Comparison of ENCODE assay signal across 8 mouse cellular contexts in genomic region chr6:114901921-114902320, GRCm38 (mm10).
DNase-seq lines count a peak whose midpoint lies in the region; ATAC-seq lines count a peak whose summit lies in the region.

No protein-coding gene starts in this region.

- H3K27me3 ChIP-seq in heart, embryonic 15.5 days = no peaks in the 10 kb centered on the region
- H3K27me3 ChIP-seq in embryonic facial prominence, embryonic 15.5 days = no peaks in the 10 kb centered on the region
- H3K27me3 ChIP-seq in intestine, embryonic 14.5 days (replicated peaks; ENCODE audit: control insufficient read depth, insufficient read depth, low read length) = no peaks in the 10 kb centered on the region
- no peaks in the 10 kb centered on the region for H3K27me3 ChIP-seq in midbrain, embryonic 15.5 days (replicated peaks)

- peak overlapping the region; percentile 67 for H3K27ac ChIP-seq in heart, embryonic 15.5 days
- peak overlapping the region; percentile 73 for H3K27ac ChIP-seq in embryonic facial prominence, embryonic 15.5 days (replicated peaks)
- H3K27ac ChIP-seq in intestine, embryonic 14.5 days (ENCODE audit: low read depth) = peak overlapping the region; percentile 9; the same call in 1 of the 2 replicates
- peak overlapping the region; percentile 69 for H3K27ac ChIP-seq in midbrain, embryonic 15.5 days

- H3K36me3 ChIP-seq in heart, embryonic 15.5 days = no peaks in the 10 kb centered on the region
- peaks cover 3% of the 10 kb centered on the region; the same call in 1 of the 2 replicates for H3K36me3 ChIP-seq in embryonic facial prominence, embryonic 15.5 days
- H3K36me3 ChIP-seq in intestine, embryonic 14.5 days (ENCODE audit: control insufficient read depth, insufficient read depth, low read length) = peaks cover 7% of the 10 kb centered on the region
- no peaks in the 10 kb centered on the region for H3K36me3 ChIP-seq in midbrain, embryonic 15.5 days (replicated peaks)

- no peak overlapping the region; the same call in 1 of the 2 replicates for H3K4me3 ChIP-seq in heart, embryonic 15.5 days
- no peak overlapping the region for H3K4me3 ChIP-seq in embryonic facial prominence, embryonic 15.5 days (replicated peaks)
- no peak overlapping the region for H3K4me3 ChIP-seq in intestine, embryonic 14.5 days (ENCODE audit: low read depth, low read length)
- no peak overlapping the region for H3K4me3 ChIP-seq in midbrain, embryonic 15.5 days

- 0 out of 2 replicates have a peak overlapping the region, but pooled peaks have one; percentile 19 for H3K9ac ChIP-seq in heart, embryonic 15.5 days
- H3K9ac ChIP-seq in embryonic facial prominence, embryonic 15.5 days = no peak overlapping the region
- H3K9ac ChIP-seq in intestine, embryonic 14.5 days (ENCODE audit: low read length) = no peak overlapping the region
- no peak overlapping the region for H3K9ac ChIP-seq in midbrain, embryonic 15.5 days

- H3K9me3 ChIP-seq in heart, embryonic 15.5 days (replicated peaks) = no peaks in the 10 kb centered on the region
- H3K9me3 ChIP-seq in embryonic facial prominence, embryonic 15.5 days (replicated peaks) = no peaks in the 10 kb centered on the region
- no peaks in the 10 kb centered on the region for H3K9me3 ChIP-seq in intestine, embryonic 14.5 days (ENCODE audit: control insufficient read depth, low read length)
- no peaks in the 10 kb centered on the region for H3K9me3 ChIP-seq in midbrain, embryonic 15.5 days

- peaks cover 81% of the 10 kb centered on the region for H3K4me1 ChIP-seq in heart, embryonic 15.5 days (replicated peaks)
- H3K4me1 ChIP-seq in embryonic facial prominence, embryonic 15.5 days = peaks cover 71% of the 10 kb centered on the region
- H3K4me1 ChIP-seq in intestine, embryonic 14.5 days (replicated peaks; ENCODE audit: control insufficient read depth, insufficient read depth, low read length) = peaks cover 40% of the 10 kb centered on the region
- peaks cover 65% of the 10 kb centered on the region for H3K4me1 ChIP-seq in midbrain, embryonic 15.5 days

- 0 out of 2 replicates have a peak, but pooled peaks have one; percentile 28 for ATAC-seq in heart, embryonic 15.5 days (replicated peaks; ENCODE audit: insufficient number of reproducible peaks, insufficient read depth, low FRiP score, low read depth)
- ATAC-seq in embryonic facial prominence, embryonic 15.5 days (ENCODE audit: insufficient number of reproducible peaks, low FRiP score, low TSS enrichment, low read depth) = no peak
- 0 out of 2 replicates have a peak, but pooled peaks have one; percentile 29 for ATAC-seq in intestine, embryonic 14.5 days (replicated peaks; ENCODE audit: low FRiP score, low TSS enrichment, low read depth)
- no peak; the same call in 1 of the 2 replicates for ATAC-seq in midbrain, embryonic 15.5 days (replicated peaks)
- no peak for ATAC-seq in erythroid progenitor cell, adult 5-6 weeks (replicated peaks; ENCODE audit: low FRiP score, poor library complexity, severe bottlenecking)

- H3K4me2 ChIP-seq in heart, embryonic 15.5 days = peak overlapping the region; percentile 42
- H3K4me2 ChIP-seq in embryonic facial prominence, embryonic 15.5 days (replicated peaks) = peak overlapping the region; percentile 1; the same call in 1 of the 2 replicates
- peak overlapping the region; percentile 21 for H3K4me2 ChIP-seq in intestine, embryonic 14.5 days (ENCODE audit: low read length)
- peak overlapping the region; percentile 14 for H3K4me2 ChIP-seq in midbrain, embryonic 15.5 days

- DNase-seq in heart, adult 18-20 months = no peak
- DNase-seq in intestine, embryonic 14.5 days (ENCODE audit: low spot score) = no peak
- DNase-seq in adrenal gland, adult 18-20 months (ENCODE audit: low spot score in 2 of 2) = no peak
- no peak for DNase-seq in adrenal gland, adult 8-10 months

- WGBS in heart, embryonic 15.5 days = 16% methylated on average over 4 of the region's 4 CpGs
- 29% methylated on average over 4 of the region's 4 CpGs for WGBS in embryonic facial prominence, embryonic 15.5 days
- 42% methylated on average over 4 of the region's 4 CpGs for WGBS in intestine, embryonic 14.5 days
- WGBS in midbrain, embryonic 15.5 days = 10% methylated on average over 4 of the region's 4 CpGs

Comparison
In these comparisons a context has a peak if more than half of its experiments do, and no peak if none do; other contexts are left out.
1. ATAC-seq: peak in heart, embryonic 15.5 days (single experiment) and intestine, embryonic 14.5 days (single experiment); none in embryonic facial prominence, embryonic 15.5 days (single experiment), midbrain, embryonic 15.5 days (single experiment) and erythroid progenitor cell, adult 5-6 weeks (single experiment).
2. H3K27ac ChIP-seq: peak in every context shown above with its lines; median percentile 73 in embryonic facial prominence, embryonic 15.5 days; 69 in midbrain, embryonic 15.5 days; 67 in heart, embryonic 15.5 days; 9 in intestine, embryonic 14.5 days.
3. Peak in every context shown above with its lines, with median percentiles within 50 percentile points of each other: H3K4me2 ChIP-seq.